Mouse (Mus musculus) lung, postnatal 0 days (tissue): ENCODE measurements at regions not wholly inside any gene's neighbourhood (a gene's known extent, or its start where the extent isn't known, plus 50 kb on each side); places are given as distances from the start of the nearest gene placed in this dataset.

Experiments
- ATAC-seq: fragments of 200-750 bp; cut with Nextera tagmentation; 2 replicates; pipeline ENCODE4 v1.8.0; 2017; ENCODE audit warnings: moderate library complexity
- DNase-seq: peaks from one replicate; pipeline ENCODE4 v3.0.0-alpha.2; 2016; ENCODE audit warnings: low spot score
- H3K27ac ChIP-seq: fragments of 300-500 bp; sonication (generic); 2 replicates; pipeline ENCODE4 v1.5.1; 2014; ENCODE audit warnings: antibody characterized with exemption, mild to moderate bottlenecking, low read length, mixed read lengths
- H3K27me3 ChIP-seq: fragments of 300-500 bp; sonication (generic); replicated peaks from 2 replicates; pipeline ENCODE4 v1.6.1; 2014; ENCODE audit warnings: low read length, mixed read lengths; ENCODE audit not compliant: insufficient read depth
- H3K36me3 ChIP-seq: fragments of 300-500 bp; sonication (generic); 2 replicates; pipeline ENCODE4 v1.6.1; 2014; ENCODE audit warnings: low read length, mixed read lengths; ENCODE audit not compliant: insufficient read depth
- H3K4me1 ChIP-seq: fragments of 300-500 bp; sonication (generic); 2 replicates; pipeline ENCODE4 v1.6.1; 2014; ENCODE audit warnings: antibody characterized with exemption, low read depth, low read length, mixed read lengths; ENCODE audit not compliant: insufficient read depth
- H3K4me2 ChIP-seq: fragments of 300-500 bp; sonication (generic); replicated peaks from 2 replicates; pipeline ENCODE4 v1.6.1; 2014; ENCODE audit warnings: low read depth, mild to moderate bottlenecking, low read length, moderate library complexity, mixed read lengths
- H3K4me3 ChIP-seq: fragments of 300-500 bp; sonication (generic); 2 replicates; pipeline ENCODE4 v1.5.1; 2014; ENCODE audit warnings: low read depth, low read length
- H3K9ac ChIP-seq: fragments of 300-500 bp; sonication (generic); replicated peaks from 2 replicates; pipeline ENCODE4 v1.6.1; 2014; ENCODE audit warnings: low read depth, mild to moderate bottlenecking
- H3K9me3 ChIP-seq: fragments of 300-500 bp; sonication (generic); 2 replicates; pipeline ENCODE4 v1.6.1; 2016; ENCODE audit warnings: low read length, mixed read lengths
- CTCF ChIP-seq: IDR thresholded peaks from 2 replicates; pipeline ENCODE4 v1.5.1; 2016; ENCODE audit warnings: antibody characterized with exemption, mild to moderate bottlenecking
- EP300 ChIP-seq: IDR thresholded peaks from 2 replicates; pipeline ENCODE4 v1.6.1; 2016; ENCODE audit warnings: antibody characterized with exemption, mild to moderate bottlenecking, control low read depth
- WGBS: fragments of 180-500 bp; shearing (Covaris S2); extraction: QIAGEN DNeasy Blood & Tissue Kit; methylation state at CpG from one replicate; pipeline ENCODE4 v1.1.7; 2014; 5-methylcytosine and 5-hydroxymethylcytosine counted together

- no peak for ATAC-seq
These were observed 73.9 kb upstream of the Dapk1 start for GRCm38 (mm10) chr13:60527806-60528205.

GRCm38 (mm10) chr13:60528819-60529218, 72.9 kb upstream of the Dapk1 start:
- Histone ChIP-seq H3K27me3 (no peaks in the 10 kb centered on the region), H3K4me3 (no peak overlapping the region), H3K4me2 (no peak overlapping the region), H3K36me3 (no peaks in the 10 kb centered on the region), H3K27ac (no peak overlapping the region), H3K9ac (no peak overlapping the region), H3K4me1 (no peaks in the 10 kb centered on the region), H3K9me3 (no peaks in the 10 kb centered on the region)
- DNase-seq: no peak
- WGBS: 36% methylated on average over 1 of the region's 1 CpGs
- ATAC-seq: no peak
- TF ChIP-seq EP300: no peak
- TF ChIP-seq CTCF: no peak

More at GRCm38 (mm10) chr13:60527806-60528205, 73.9 kb upstream of the Dapk1 start:
- Histone ChIP-seq H3K4me2 (no peak overlapping the region), H3K4me1 (no peaks in the 10 kb centered on the region), H3K27ac (no peak overlapping the region), H3K36me3 (no peaks in the 10 kb centered on the region), H3K9me3 (no peaks in the 10 kb centered on the region), H3K27me3 (no peaks in the 10 kb centered on the region), H3K4me3 (no peak overlapping the region), H3K9ac (no peak overlapping the region)
- no peak for DNase-seq
- TF ChIP-seq EP300 (no peak), CTCF (no peak)
- 87% methylated on average over 2 of the region's 2 CpGs for WGBS

GRCm38 (mm10) chr13:60529381-60530069, 72.2 kb upstream of the Dapk1 start:
- DNase-seq (no peak), ATAC-seq (no peak)
- Histone ChIP-seq H3K4me2 (no peak overlapping the region), H3K9me3 (no peaks in the 10 kb centered on the region), H3K27ac (no peak overlapping the region), H3K4me3 (no peak overlapping the region), H3K36me3 (no peaks in the 10 kb centered on the region), H3K4me1 (no peaks in the 10 kb centered on the region), H3K27me3 (no peaks in the 10 kb centered on the region), H3K9ac (no peak overlapping the region)
- TF ChIP-seq CTCF: no peak
- no peak for TF ChIP-seq EP300
- 48% methylated on average over 6 of the region's 6 CpGs for WGBS

GRCm38 (mm10) chr13:60533871-60534427, 67.8 kb upstream of the Dapk1 start:
- no peaks in the 10 kb centered on the region for H3K27me3 ChIP-seq
- peak; percentile 30 for DNase-seq
- WGBS: 54% methylated on average over 8 of the region's 8 CpGs

GRCm38 (mm10) chr13:60534501-60534900, 67.2 kb upstream of the Dapk1 start:
- DNase-seq: peak; percentile 60

More at GRCm38 (mm10) chr13:60533871-60534427, 67.8 kb upstream of the Dapk1 start:
- Histone ChIP-seq H3K9me3 (no peaks in the 10 kb centered on the region), H3K4me1 (no peaks in the 10 kb centered on the region), H3K4me3 (no peak overlapping the region), H3K27ac (no peak overlapping the region), H3K4me2 (no peak overlapping the region), H3K36me3 (no peaks in the 10 kb centered on the region), H3K9ac (no peak overlapping the region)
- no peak for TF ChIP-seq CTCF
- TF ChIP-seq EP300: no peak
- peak; percentile 56; the same call in 1 of the 2 replicates for ATAC-seq

GRCm38 (mm10) chr13:60535045-60535444, 66.7 kb upstream of the Dapk1 start:
- DNase-seq (no peak), ATAC-seq (no peak)
- no peak for TF ChIP-seq CTCF
- TF ChIP-seq EP300: no peak
- no peak overlapping the region for H3K4me3 ChIP-seq
- H3K4me1 ChIP-seq: no peaks in the 10 kb centered on the region
- H3K9me3 ChIP-seq: no peaks in the 10 kb centered on the region
- no peaks in the 10 kb centered on the region for H3K36me3 ChIP-seq
- H3K27me3 ChIP-seq: no peaks in the 10 kb centered on the region
- WGBS: 45% methylated on average over 7 of the region's 7 CpGs
- no peak overlapping the region for H3K4me2 ChIP-seq
- H3K27ac ChIP-seq: no peak overlapping the region
- H3K9ac ChIP-seq: no peak overlapping the region

More at GRCm38 (mm10) chr13:60534501-60534900, 67.2 kb upstream of the Dapk1 start:
- Histone ChIP-seq H3K36me3 (no peaks in the 10 kb centered on the region), H3K4me3 (no peak overlapping the region), H3K9me3 (no peaks in the 10 kb centered on the region), H3K9ac (no peak overlapping the region), H3K4me2 (no peak overlapping the region), H3K4me1 (no peaks in the 10 kb centered on the region), H3K27ac (no peak overlapping the region), H3K27me3 (no peaks in the 10 kb centered on the region)
- TF ChIP-seq EP300 (no peak), CTCF (no peak)
- 9% methylated on average over 3 of the region's 3 CpGs for WGBS
- ATAC-seq: peak; percentile 12; the same call in 1 of the 2 replicates
